Mouse (Mus musculus): ENCODE measurements around the gene Cnppd1. TPM values are rescaled to one million over a fixed set of nuclear protein-coding genes. Genes with fewer than 3 reads are reported as not detected.

The Cnppd1 gene
- polyA plus RNA-seq, 1 experiment = 64.3 TPM

GRCm38 (mm10) chr1:75181377-75181870, 38.9 kb upstream of the Cnppd1 start:
- peaks cover 6% of the 10 kb centered on the region; the same call in 1 of the 2 replicates for H3K4me1 ChIP-seq (ENCODE audit: control insufficient read depth, insufficient read depth, low read length)
- no peak for DNase-seq
- no peak overlapping the region for H3K4me3 ChIP-seq (replicated peaks; ENCODE audit: extremely low read depth, low read depth, low read length)
- WGBS = 80% methylated on average over 4 of the region's 4 CpGs
- no peak for TF ChIP-seq CTCF (IDR thresholded peaks at IDR 0.05; ENCODE audit: insufficient read depth, low read length)
- no peak for TF ChIP-seq POLR2A (IDR thresholded peaks at IDR 0.05; ENCODE audit: borderline replicate concordance, extremely low read depth, low read depth, low read length)

GRCm38 (mm10) chr1:75180741-75181140, 38.2 kb upstream of the Cnppd1 start:
- no peak overlapping the region for H3K4me3 ChIP-seq (replicated peaks; ENCODE audit: extremely low read depth, low read depth, low read length)

GRCm38 (mm10) chr1:75180105-75180590, 37.6 kb upstream of the Cnppd1 start, which contains the start of gene Abcb6:
Gene Abcb6, minus strand, starts transcription at chr1:75180392.
- H3K4me3 ChIP-seq (replicated peaks; ENCODE audit: extremely low read depth, low read depth, low read length) = peak within 1 kb of the TSS; percentile 78
- WGBS = under 1% methylated on average over 31 of the region's 31 CpGs
- peaks cover 6% of the 10 kb centered on the region; the same call in 1 of the 2 replicates for H3K4me1 ChIP-seq (ENCODE audit: control insufficient read depth, insufficient read depth, low read length)
- DNase-seq = peak; percentile 84
- TF ChIP-seq CTCF (IDR thresholded peaks at IDR 0.05; ENCODE audit: insufficient read depth, low read length) = no peak
- TF ChIP-seq POLR2A (IDR thresholded peaks at IDR 0.05; ENCODE audit: borderline replicate concordance, extremely low read depth, low read depth, low read length) = peak; percentile 52; the same call in 1 of the 2 replicates

More at GRCm38 (mm10) chr1:75180741-75181140, 38.2 kb upstream of the Cnppd1 start:
- 33% methylated on average over 7 of the region's 7 CpGs for WGBS
- TF ChIP-seq POLR2A (IDR thresholded peaks at IDR 0.05; ENCODE audit: borderline replicate concordance, extremely low read depth, low read depth, low read length) = no peak
- TF ChIP-seq CTCF (IDR thresholded peaks at IDR 0.05; ENCODE audit: insufficient read depth, low read length) = no peak
- peaks cover 6% of the 10 kb centered on the region; the same call in 1 of the 2 replicates for H3K4me1 ChIP-seq (ENCODE audit: control insufficient read depth, insufficient read depth, low read length)
- DNase-seq = no peak

GRCm38 (mm10) chr1:75179334-75180104, 37.0 kb upstream of the Cnppd1 start:
- Histone ChIP-seq H3K4me1 (ENCODE audit: control insufficient read depth, insufficient read depth, low read length) (peaks cover 6% of the 10 kb centered on the region; the same call in 1 of the 2 replicates), H3K4me3 (replicated peaks; ENCODE audit: extremely low read depth, low read depth, low read length) (peak overlapping the region; percentile 78)
- TF ChIP-seq POLR2A (IDR thresholded peaks at IDR 0.05; ENCODE audit: borderline replicate concordance, extremely low read depth, low read depth, low read length) = no peak
- TF ChIP-seq CTCF (IDR thresholded peaks at IDR 0.05; ENCODE audit: insufficient read depth, low read length) = no peak
- WGBS = 6% methylated on average over 23 of the region's 23 CpGs
- no peak for DNase-seq

- H3K4me3 ChIP-seq (replicated peaks; ENCODE audit: extremely low read depth, low read depth, low read length) = peak within 1 kb of the TSS; percentile 72
- peak; percentile 99 for DNase-seq
- no peak for TF ChIP-seq CTCF (IDR thresholded peaks at IDR 0.05; ENCODE audit: insufficient read depth, low read length)
- peak; percentile 79; the same call in 1 of the 2 replicates for TF ChIP-seq POLR2A (IDR thresholded peaks at IDR 0.05; ENCODE audit: borderline replicate concordance, extremely low read depth, low read depth, low read length)
- WGBS = 2% methylated on average over 56 of the region's 59 CpGs
- peaks cover 7% of the 10 kb centered on the region for H3K4me1 ChIP-seq (ENCODE audit: control insufficient read depth, insufficient read depth, low read length)
Observed at GRCm38 (mm10) chr1:75168472-75169464, 26.3 kb upstream of the Cnppd1 start, which contains the start of gene Zfand2b. Gene Zfand2b, plus strand, starts transcription at chr1:75168646.

GRCm38 (mm10) chr1:75168093-75168471, 25.6 kb upstream of the Cnppd1 start:
- WGBS = 3% methylated on average over 7 of the region's 7 CpGs
- TF ChIP-seq POLR2A (IDR thresholded peaks at IDR 0.05; ENCODE audit: borderline replicate concordance, extremely low read depth, low read depth, low read length) = no peak
- TF ChIP-seq CTCF (IDR thresholded peaks at IDR 0.05; ENCODE audit: insufficient read depth, low read length) = no peak
- peaks cover 7% of the 10 kb centered on the region for H3K4me1 ChIP-seq (ENCODE audit: control insufficient read depth, insufficient read depth, low read length)
- DNase-seq = no peak
- peak overlapping the region; percentile 68 for H3K4me3 ChIP-seq (replicated peaks; ENCODE audit: extremely low read depth, low read depth, low read length)

- Histone ChIP-seq H3K4me1 (ENCODE audit: control insufficient read depth, insufficient read depth, low read length) (no peaks in the 10 kb centered on the region), H3K4me3 (replicated peaks; ENCODE audit: extremely low read depth, low read depth, low read length) (no peak overlapping the region)
- 77% methylated on average over 4 of the region's 4 CpGs for WGBS
- TF ChIP-seq CTCF (IDR thresholded peaks at IDR 0.05; ENCODE audit: insufficient read depth, low read length) (no peak), POLR2A (IDR thresholded peaks at IDR 0.05; ENCODE audit: borderline replicate concordance, extremely low read depth, low read depth, low read length) (no peak)
- no peak for DNase-seq
Observed at GRCm38 (mm10) chr1:75160256-75160617, 17.7 kb upstream of the Cnppd1 start.

GRCm38 (mm10) chr1:75159540-75160255, 17.2 kb upstream of the Cnppd1 start:
- no peak for DNase-seq

More at GRCm38 (mm10) chr1:75159540-75160255, 17.2 kb upstream of the Cnppd1 start:
- TF ChIP-seq POLR2A (IDR thresholded peaks at IDR 0.05; ENCODE audit: borderline replicate concordance, extremely low read depth, low read depth, low read length) (no peak), CTCF (IDR thresholded peaks at IDR 0.05; ENCODE audit: insufficient read depth, low read length) (no peak)
- no peaks in the 10 kb centered on the region for H3K4me1 ChIP-seq (ENCODE audit: control insufficient read depth, insufficient read depth, low read length)
- no peak overlapping the region for H3K4me3 ChIP-seq (replicated peaks; ENCODE audit: extremely low read depth, low read depth, low read length)
- 61% methylated on average over 5 of the region's 5 CpGs for WGBS
